Mouse (Mus musculus): ENCODE data around the gene Armh1. TPM values are rescaled to one million over a fixed set of nuclear protein-coding genes. Genes with fewer than 3 reads are reported as not detected.

Gene Armh1
- total and polyA plus RNA-seq, 2 experiments: not detected

GRCm38 (mm10) chr4:117214250-117214649 is 37.7 kb downstream of the Armh1 start:
- H3K36me3 ChIP-seq (ENCODE audit: control insufficient read depth, insufficient read depth, low read length): no peaks in the 10 kb centered on the region

GRCm38 (mm10) chr4:117210147-117211074 is 41.5 kb downstream of the Armh1 start:
- no peaks in the 10 kb centered on the region for H3K36me3 ChIP-seq (ENCODE audit: control insufficient read depth, insufficient read depth, low read length)
- no peaks in the 10 kb centered on the region for H3K27me3 ChIP-seq (ENCODE audit: control insufficient read depth, insufficient read depth, low read length)
- TF ChIP-seq CTCF (IDR thresholded peaks at IDR 0.05; ENCODE audit: low read depth, low read length) (peak; percentile 79), POLR2A (IDR thresholded peaks at IDR 0.05; ENCODE audit: extremely low read depth, insufficient read depth, low read length) (no peak)
- H3K4me1 ChIP-seq (ENCODE audit: control insufficient read depth, insufficient read depth, low read length): no peaks in the 10 kb centered on the region
- 3% methylated on average over 20 of the region's 20 CpGs for WGBS
- peak; percentile 67 for DNase-seq (ENCODE audit: extremely low read depth, low read depth, low spot score)
- peak overlapping the region; percentile 50; the same call in 1 of the 2 replicates for H3K4me3 ChIP-seq (ENCODE audit: insufficient read depth, low read depth, low read length)
- no peaks in the 10 kb centered on the region for H3K79me2 ChIP-seq (ENCODE audit: control insufficient read depth, insufficient read depth, low read length)
- no peak overlapping the region for H3K27ac ChIP-seq (replicated peaks; ENCODE audit: insufficient read depth, low read depth, low read length)
- H3K9ac ChIP-seq (ENCODE audit: low read depth, low read length): no peak overlapping the region

More at GRCm38 (mm10) chr4:117214250-117214649, 37.7 kb downstream of the Armh1 start:
- TF ChIP-seq CTCF (IDR thresholded peaks at IDR 0.05; ENCODE audit: low read depth, low read length): no peak
- TF ChIP-seq POLR2A (IDR thresholded peaks at IDR 0.05; ENCODE audit: extremely low read depth, insufficient read depth, low read length): no peak
- no peaks in the 10 kb centered on the region for H3K4me1 ChIP-seq (ENCODE audit: control insufficient read depth, insufficient read depth, low read length)
- no peaks in the 10 kb centered on the region for H3K79me2 ChIP-seq (ENCODE audit: control insufficient read depth, insufficient read depth, low read length)
- DNase-seq (ENCODE audit: extremely low read depth, low read depth, low spot score): no peak
- no peak overlapping the region for H3K4me3 ChIP-seq (ENCODE audit: insufficient read depth, low read depth, low read length)
- 93% methylated on average over 6 of the region's 6 CpGs for WGBS
- no peak overlapping the region for H3K27ac ChIP-seq (replicated peaks; ENCODE audit: insufficient read depth, low read depth, low read length)
- H3K27me3 ChIP-seq (ENCODE audit: control insufficient read depth, insufficient read depth, low read length): no peaks in the 10 kb centered on the region
- no peak overlapping the region for H3K9ac ChIP-seq (ENCODE audit: low read depth, low read length)

GRCm38 (mm10) chr4:117209592-117209991 is 42.3 kb downstream of the Armh1 start:
- Histone ChIP-seq H3K36me3 (ENCODE audit: control insufficient read depth, insufficient read depth, low read length) (no peaks in the 10 kb centered on the region), H3K27ac (replicated peaks; ENCODE audit: insufficient read depth, low read depth, low read length) (no peak overlapping the region), H3K4me1 (ENCODE audit: control insufficient read depth, insufficient read depth, low read length) (no peaks in the 10 kb centered on the region), H3K79me2 (ENCODE audit: control insufficient read depth, insufficient read depth, low read length) (no peaks in the 10 kb centered on the region), H3K4me3 (ENCODE audit: insufficient read depth, low read depth, low read length) (no peak overlapping the region), H3K9ac (ENCODE audit: low read depth, low read length) (no peak overlapping the region), H3K27me3 (ENCODE audit: control insufficient read depth, insufficient read depth, low read length) (no peaks in the 10 kb centered on the region)
- no peak for TF ChIP-seq POLR2A (IDR thresholded peaks at IDR 0.05; ENCODE audit: extremely low read depth, insufficient read depth, low read length)
- TF ChIP-seq CTCF (IDR thresholded peaks at IDR 0.05; ENCODE audit: low read depth, low read length): no peak
- no peak for DNase-seq (ENCODE audit: extremely low read depth, low read depth, low spot score)
- WGBS: 82% methylated on average over 6 of the region's 6 CpGs

GRCm38 (mm10) chr4:117202992-117203354 is 49.0 kb downstream of the Armh1 start:
- WGBS: 60% methylated on average over 4 of the region's 4 CpGs
- H3K27ac ChIP-seq (replicated peaks; ENCODE audit: insufficient read depth, low read depth, low read length): no peak overlapping the region
- no peak overlapping the region for H3K9ac ChIP-seq (ENCODE audit: low read depth, low read length)
- no peaks in the 10 kb centered on the region for H3K27me3 ChIP-seq (ENCODE audit: control insufficient read depth, insufficient read depth, low read length)
- H3K79me2 ChIP-seq (ENCODE audit: control insufficient read depth, insufficient read depth, low read length): no peaks in the 10 kb centered on the region
- H3K36me3 ChIP-seq (ENCODE audit: control insufficient read depth, insufficient read depth, low read length): no peaks in the 10 kb centered on the region
- DNase-seq (ENCODE audit: extremely low read depth, low read depth, low spot score): no peak
- TF ChIP-seq CTCF (IDR thresholded peaks at IDR 0.05; ENCODE audit: low read depth, low read length): no peak
- TF ChIP-seq POLR2A (IDR thresholded peaks at IDR 0.05; ENCODE audit: extremely low read depth, insufficient read depth, low read length): no peak
- peaks cover 3% of the 10 kb centered on the region for H3K4me1 ChIP-seq (ENCODE audit: control insufficient read depth, insufficient read depth, low read length)
- H3K4me3 ChIP-seq (ENCODE audit: insufficient read depth, low read depth, low read length): no peak overlapping the region

GRCm38 (mm10) chr4:117202046-117202991 is 49.6 kb downstream of the Armh1 start:
- peak overlapping the region; percentile 17; the same call in 1 of the 2 replicates for H3K4me3 ChIP-seq (ENCODE audit: insufficient read depth, low read depth, low read length)
- no peak for TF ChIP-seq POLR2A (IDR thresholded peaks at IDR 0.05; ENCODE audit: extremely low read depth, insufficient read depth, low read length)
- 0 out of 2 replicates have a peak, but pooled peaks have one; percentile 16 for TF ChIP-seq CTCF (IDR thresholded peaks at IDR 0.05; ENCODE audit: low read depth, low read length)
- no peak overlapping the region for H3K27ac ChIP-seq (replicated peaks; ENCODE audit: insufficient read depth, low read depth, low read length)
- peaks cover 3% of the 10 kb centered on the region for H3K4me1 ChIP-seq (ENCODE audit: control insufficient read depth, insufficient read depth, low read length)
- no peaks in the 10 kb centered on the region for H3K27me3 ChIP-seq (ENCODE audit: control insufficient read depth, insufficient read depth, low read length)
- peak; percentile 69 for DNase-seq (ENCODE audit: extremely low read depth, low read depth, low spot score)
- no peaks in the 10 kb centered on the region for H3K36me3 ChIP-seq (ENCODE audit: control insufficient read depth, insufficient read depth, low read length)
- WGBS: under 1% methylated on average over 25 of the region's 25 CpGs
- H3K79me2 ChIP-seq (ENCODE audit: control insufficient read depth, insufficient read depth, low read length): no peaks in the 10 kb centered on the region
- H3K9ac ChIP-seq (ENCODE audit: low read depth, low read length): peak overlapping the region; percentile 76
